Mouse (Mus musculus) right cerebral cortex, adult 2 months (tissue): ENCODE results near the gene Gdf11.

Source experiments
- DNase-seq, 2 experiments: peaks; one replicate each; pipeline ENCODE4 v3.0.0; 2021 to 2022; ENCODE audit warnings: low spot score in 2 of 2

Gdf11 gene

GRCm38 (mm10) chr10:128919203-128919631, 27.7 kb upstream of the Gdf11 start:
- DNase-seq: no peak

DNA sequence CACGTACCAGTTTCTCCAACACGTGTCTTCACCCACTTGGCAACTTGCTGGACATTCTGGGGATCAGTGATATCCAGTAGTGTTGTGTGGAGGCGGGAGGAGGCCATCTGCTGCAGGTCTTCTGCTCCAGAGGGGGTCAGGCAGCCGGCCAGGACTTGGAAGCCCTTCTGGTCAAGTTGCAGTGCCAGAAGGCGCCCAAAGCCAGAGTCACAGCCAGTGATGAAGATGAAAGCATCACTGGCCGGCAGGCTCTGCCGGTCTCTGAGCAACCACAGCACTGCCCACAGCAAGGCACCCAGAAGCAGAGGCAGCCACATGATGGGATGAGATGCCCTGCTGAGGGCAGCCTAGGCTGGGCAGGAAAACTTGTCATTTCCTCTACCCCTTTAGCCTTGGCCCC, 26.7 kb upstream of the Gdf11 start:
- peak in 1 of 2 experiments; percentile 53 for DNase-seq

DNA sequence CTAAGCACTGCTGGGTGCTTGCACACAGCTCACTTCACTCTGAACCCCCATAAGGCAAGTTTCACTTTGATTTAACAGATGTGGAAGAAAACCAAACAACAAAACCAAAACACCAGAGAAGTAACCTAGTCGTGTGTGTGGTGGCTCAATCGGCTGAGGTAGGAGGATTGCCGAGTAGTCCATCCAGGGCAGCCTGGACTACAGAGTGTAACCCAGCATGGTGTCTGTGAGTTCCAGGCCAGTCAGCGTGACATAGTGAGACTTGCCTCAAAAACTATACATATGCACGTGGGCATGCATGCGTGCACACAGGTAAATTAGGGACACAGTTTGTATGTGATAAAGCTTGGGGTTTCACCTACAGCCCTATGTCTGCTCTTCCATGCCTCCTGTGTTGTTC, 25.9 kb upstream of the Gdf11 start:
- DNase-seq: no peak

GRCm38 (mm10) chr10:128916665-128917064, 25.1 kb upstream of the Gdf11 start:
- no peak for DNase-seq

GRCm38 (mm10) chr10:128915550-128915949, 24.0 kb upstream of the Gdf11 start:
- no peak for DNase-seq

GRCm38 (mm10) chr10:128913696-128914095, 22.2 kb upstream of the Gdf11 start:
- DNase-seq: no peak

DNA sequence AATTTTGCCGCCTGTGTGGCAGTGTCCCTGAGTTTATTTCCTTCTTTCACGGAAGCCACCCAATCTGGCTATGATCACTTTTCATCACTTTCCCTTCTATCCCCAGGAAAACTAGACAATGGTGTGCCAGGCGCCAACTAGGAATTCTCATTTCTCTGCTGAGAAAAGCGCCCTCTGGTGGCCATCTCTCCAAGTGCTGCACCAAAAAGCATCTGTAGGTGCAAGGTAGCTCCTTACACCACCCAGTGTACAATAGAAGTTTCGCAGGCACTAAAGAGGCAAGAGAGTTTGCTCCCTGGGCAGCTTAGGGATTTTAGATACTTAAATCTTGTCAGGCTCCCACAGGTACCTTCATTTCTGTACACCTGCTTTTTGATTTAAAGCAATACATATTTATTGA, 21.7 kb upstream of the Gdf11 start:
- peak; percentile 95 for DNase-seq

DNA sequence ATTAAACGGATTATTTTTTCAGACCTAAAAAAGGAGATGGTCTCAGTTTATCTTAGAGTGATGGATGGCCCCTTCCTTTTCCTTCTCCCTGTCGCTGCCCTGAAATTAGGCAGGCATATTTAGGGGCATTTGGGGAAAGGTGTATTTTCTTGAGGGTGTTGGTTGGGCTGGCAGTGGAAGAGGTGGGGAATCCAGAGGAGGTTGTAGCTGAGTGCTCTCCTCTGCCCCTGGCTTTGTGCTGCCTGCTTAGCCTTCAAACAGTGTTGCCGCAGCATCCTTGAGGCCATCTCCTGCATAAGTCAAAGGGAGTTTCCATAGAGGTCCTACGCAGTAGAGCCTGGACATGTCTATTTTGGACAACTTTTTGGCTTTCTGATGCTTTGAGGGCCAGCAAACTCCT, 21.3 kb upstream of the Gdf11 start:
- no peak for DNase-seq

DNA sequence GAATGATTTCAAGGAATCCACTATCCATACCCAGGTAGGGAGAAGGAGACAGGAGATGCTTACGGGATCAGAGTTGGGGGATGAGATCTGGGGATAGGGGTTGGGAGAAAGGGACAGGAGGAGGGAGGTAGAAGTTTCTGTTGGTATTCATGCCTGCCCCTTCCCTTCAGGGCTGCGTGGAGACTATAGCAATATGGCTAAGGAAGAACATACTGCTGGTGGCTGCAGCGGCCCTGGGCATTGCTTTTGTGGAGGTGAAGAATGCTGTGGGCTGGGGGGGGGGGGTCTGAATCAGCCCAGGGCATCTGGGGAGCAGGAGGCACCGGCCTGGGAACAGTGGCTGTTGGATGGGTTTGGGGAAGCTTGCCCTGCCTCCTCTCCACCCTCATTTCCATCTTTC, 20.8 kb upstream of the Gdf11 start:
- DNase-seq: no peak

- no peak for DNase-seq
Measured at GRCm38 (mm10) chr10:128911430-128911829, 19.9 kb upstream of the Gdf11 start.

- peak in 1 of 2 experiments; percentile 40 for DNase-seq
Measured at GRCm38 (mm10) chr10:128910066-128910841, 18.7 kb upstream of the Gdf11 start.

GRCm38 (mm10) chr10:128909567-128910028, 18.1 kb upstream of the Gdf11 start:
- DNase-seq: peak in 1 of 2 experiments; percentile 64

DNA sequence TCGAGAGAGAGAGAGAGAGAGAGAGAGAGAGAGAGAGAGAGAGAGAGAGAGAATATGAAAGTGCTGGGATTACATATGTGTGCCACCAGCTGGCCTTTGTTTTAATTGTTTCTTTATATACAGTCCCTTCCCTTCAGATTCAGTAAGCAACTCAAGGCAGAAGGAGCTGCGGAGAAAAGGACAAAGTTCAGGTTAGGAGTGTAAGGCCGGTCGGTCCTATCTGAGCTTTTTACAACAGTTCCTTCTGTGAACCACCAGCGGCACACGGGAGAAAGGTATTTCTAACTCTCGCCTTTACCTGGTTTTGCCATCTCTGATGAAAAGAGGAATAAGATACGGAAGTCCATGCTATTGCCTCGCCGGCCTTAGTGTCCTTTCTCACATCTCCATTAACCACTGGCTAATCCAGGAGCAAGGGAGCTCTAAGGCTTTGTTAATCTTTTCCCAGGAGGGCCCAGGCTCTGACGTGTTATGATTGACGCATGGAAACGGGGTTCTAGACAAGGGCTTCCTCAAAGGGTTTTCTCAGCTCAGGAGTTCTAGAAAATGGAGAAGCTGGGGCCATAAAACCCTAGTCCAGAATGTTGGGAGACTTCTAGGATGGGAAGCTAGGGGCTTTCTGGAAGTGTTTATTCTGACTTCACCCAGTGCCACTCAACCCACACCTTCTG, 17.4 kb upstream of the Gdf11 start:
- no peak for DNase-seq

- no peak for DNase-seq
Measured at GRCm38 (mm10) chr10:128904812-128905211, 13.3 kb upstream of the Gdf11 start.

DNA sequence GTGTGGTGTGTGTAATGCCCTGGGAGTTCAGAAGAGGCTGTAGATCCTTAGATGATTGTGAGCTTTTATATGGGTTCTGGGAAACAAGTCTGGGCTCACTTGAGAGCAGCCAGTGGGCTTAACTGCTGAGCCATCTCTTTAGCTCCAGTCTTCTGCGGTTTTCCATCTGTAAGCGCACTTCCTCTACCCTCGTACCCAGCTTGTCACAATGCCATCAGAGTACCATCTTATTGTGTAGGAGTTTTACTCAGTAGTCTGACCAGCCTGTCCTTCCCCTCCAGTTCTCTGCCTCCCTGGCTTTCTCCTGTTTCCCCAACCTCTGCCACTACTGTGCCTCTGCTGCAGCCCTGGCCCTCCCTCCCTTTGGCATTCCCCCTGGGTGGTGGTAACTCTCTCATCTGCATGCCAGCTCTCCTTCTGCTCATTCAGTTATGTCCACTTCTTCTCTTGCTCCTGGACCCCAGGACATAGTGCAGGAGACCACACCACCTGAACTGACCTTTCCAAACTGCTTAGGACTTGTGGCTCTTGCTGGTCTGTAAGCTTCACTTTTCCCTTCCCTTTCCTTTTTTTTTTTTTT, 11.0 kb upstream of the Gdf11 start:
- DNase-seq: no peak

GRCm38 (mm10) chr10:128901409-128901808, 9.9 kb upstream of the Gdf11 start:
- no peak for DNase-seq

- no peak for DNase-seq
Measured at GRCm38 (mm10) chr10:128900698-128901097, 9.2 kb upstream of the Gdf11 start, which contains the start of gene Cd63. Gene Cd63, plus strand, starts transcription at chr10:128900989.

GRCm38 (mm10) chr10:128899759-128900490, 8.4 kb upstream of the Gdf11 start:
- DNase-seq: no peak

- DNase-seq: no peak
Measured at GRCm38 (mm10) chr10:128897501-128897900, 6.0 kb upstream of the Gdf11 start.

DNA sequence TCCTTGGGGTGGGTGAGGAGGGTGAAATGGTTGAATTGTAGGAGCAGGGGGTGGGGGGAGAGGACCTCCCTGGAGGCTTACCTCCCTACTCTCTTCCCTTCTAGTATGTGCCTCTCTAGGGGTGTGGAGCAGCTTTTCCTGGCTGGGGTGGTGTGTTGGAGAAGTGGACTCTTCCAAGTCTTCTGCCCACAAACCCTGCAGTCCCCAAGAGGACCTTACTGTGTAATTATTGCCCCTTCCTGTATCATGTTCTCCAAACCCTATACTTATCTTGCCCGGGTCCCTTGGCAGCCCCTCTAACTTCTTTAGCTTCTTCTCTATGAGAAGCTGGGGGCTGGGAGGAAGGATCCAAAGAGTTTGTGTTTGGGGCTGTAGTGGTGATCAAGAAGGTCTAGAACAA, 5.3 kb upstream of the Gdf11 start:
- no peak for DNase-seq

GRCm38 (mm10) chr10:128895952-128896693, 4.6 kb upstream of the Gdf11 start:
- peak in 1 of 2 experiments; percentile 46 for DNase-seq
